Mouse (Mus musculus) bone marrow macrophage, adult 2 months (primary cell): ENCODE data around the gene Ifi47.

Experiments
- CTCF ChIP-seq: IDR thresholded peaks from 2 replicates; pipeline ENCODE4 v1.5.1; 2012; ENCODE audit warnings: low read depth, mild to moderate bottlenecking, low read length, moderate library complexity
- POLR2A ChIP-seq: IDR thresholded peaks from 2 replicates; pipeline ENCODE4 v1.6.1; 2012; ENCODE audit warnings: mild to moderate bottlenecking, low read depth, low read length, borderline replicate concordance

- no peak for TF ChIP-seq POLR2A
- TF ChIP-seq CTCF = no peak
These were observed 24.0 kb downstream of the Ifi47 start for GRCm38 (mm10) chr11:49100409-49100808.
